Mouse (Mus musculus) gastrocnemius, postnatal 4 days (tissue): Measurements from ENCODE around the gene Cox6a1. TPM values are rescaled to one million over a fixed set of nuclear protein-coding genes. Genes with fewer than 3 reads are reported as not detected.
"Not testable (repeated sequence)": the region's sequence is repeated elsewhere in the genome, so short reads cannot be mapped to it uniquely, and the experiment has no call there.

Experiments used
- DNase-seq, 2 experiments: peaks; one replicate each; pipeline ENCODE4 v3.0.0; 2021 to 2022; ENCODE audit warnings: low spot score in 2 of 2, mixed read lengths in 2 of 2
- long read RNA-seq, 2 experiments: library from polyadenylated mRNA; stranded (forward); transcript quantifications; one replicate each; pipeline ENCODE4 v2.0.0; 2021
- total RNA-seq, 2 experiments: library from RNA; stranded (reverse); gene quantifications; 2 replicates each; pipeline ENCODE4 v1.2.3; 2021

The Cox6a1 gene
- total RNA-seq: 100 to 1,000 TPM; 236 to 243 TPM
- long read RNA-seq, experiment 1, transcript Cox6a1-201 (3 exons, 571 nt): major isoform, 143 of 148 reads
- long read RNA-seq, experiment 1, partial matches to known transcripts: 1 of 148 reads
- long read RNA-seq, experiment 1, other reads (novel, unspliced or antisense): 1 of 148 reads
- long read RNA-seq, experiment 2, transcript Cox6a1-201 (3 exons, 571 nt): major isoform, 143 of 149 reads
- long read RNA-seq, experiment 2, partial matches to known transcripts: 2 of 149 reads
- long read RNA-seq, experiment 2, other reads (novel, unspliced or antisense): 1 of 149 reads

DNA sequence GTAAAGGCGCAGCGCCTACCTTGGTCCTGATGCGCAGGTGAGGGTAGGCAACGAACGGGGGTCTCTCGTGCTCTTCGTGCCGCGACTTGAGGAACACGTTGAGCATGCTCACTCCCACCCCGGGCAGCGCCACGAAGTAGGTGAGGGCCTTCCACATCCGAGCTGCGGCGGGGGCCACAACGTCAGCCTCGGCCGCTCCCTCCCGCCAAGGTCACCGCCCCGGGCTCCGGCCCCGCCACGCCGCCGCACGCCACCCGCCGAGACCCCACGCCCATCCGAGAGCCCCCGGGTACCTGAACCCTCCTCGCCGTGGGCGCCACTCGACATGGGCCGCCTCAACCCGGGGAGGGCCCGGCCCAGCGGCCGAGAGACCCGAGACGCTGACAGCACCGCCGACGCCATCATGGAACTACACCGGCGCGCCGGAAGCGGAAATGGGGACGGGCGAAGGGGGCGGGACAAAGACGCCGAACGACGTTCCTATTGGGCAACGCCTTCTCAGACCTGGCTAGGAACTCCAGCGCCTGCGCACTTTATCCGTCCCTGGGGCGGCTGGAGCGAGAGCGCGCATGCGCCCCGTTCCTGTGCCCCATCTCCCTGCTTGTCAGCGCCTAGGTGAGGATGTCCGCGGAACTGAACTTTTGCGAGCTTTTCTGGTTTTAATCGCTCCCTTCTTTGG is at the start of gene Cox6a1:
TSS of gene Cox6a1 (minus strand) at position 436 of the 679 bp plus-strand sequence.
- DNase-seq: peak; percentile 95 to 98

DNA sequence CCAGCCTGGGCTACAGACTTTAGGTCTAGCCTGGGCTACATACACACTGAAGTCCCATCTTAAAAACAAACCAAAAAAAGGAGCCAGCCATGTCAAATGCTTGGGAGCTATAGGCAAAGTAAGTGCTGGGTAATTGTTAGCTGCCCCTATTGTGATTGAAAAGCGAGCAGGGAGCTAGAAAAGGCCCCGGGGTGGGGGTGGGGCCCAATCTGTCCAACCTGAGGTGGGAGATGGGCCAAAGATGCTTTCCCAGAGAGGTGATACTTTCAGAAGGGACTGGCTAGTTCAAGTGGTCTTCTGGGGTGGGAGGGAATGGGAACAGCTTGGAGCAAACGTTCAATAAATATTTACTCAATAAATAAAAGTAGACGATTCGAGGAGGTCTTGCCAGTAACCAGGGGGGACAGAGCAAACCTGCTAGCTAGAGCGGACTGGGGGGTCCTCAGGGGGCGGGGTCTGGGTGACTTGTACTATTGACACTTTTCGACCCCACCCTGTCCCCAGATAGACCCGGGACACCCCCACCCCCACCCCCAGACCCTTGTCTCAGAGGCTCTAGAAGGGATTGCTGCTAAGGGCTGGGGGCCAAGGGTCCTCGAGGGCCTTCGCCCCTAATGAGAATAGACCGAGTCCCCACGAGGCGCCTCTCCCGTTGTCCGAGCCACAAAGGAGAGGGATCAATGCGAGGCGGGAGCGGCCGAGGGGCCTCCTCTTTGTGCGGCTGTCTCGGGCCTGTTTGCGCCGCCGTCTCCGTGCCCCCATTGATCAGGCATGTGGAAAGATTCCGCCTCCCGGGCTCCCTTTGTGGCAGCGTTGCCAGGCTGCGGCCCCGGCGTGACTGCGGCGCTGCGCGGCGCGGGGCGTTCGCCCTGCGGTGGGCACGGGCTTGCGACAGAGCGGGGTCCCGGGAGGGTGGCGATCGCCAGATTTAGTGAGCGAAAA is 49.3 kb upstream of the Cox6a1 start:
- peak in 1 of 2 experiments; percentile 27 for DNase-seq

- DNase-seq: no peak
Observed at GRCm38 (mm10) chr5:115396654-115397053, 47.9 kb upstream of the Cox6a1 start.

- no peak for DNase-seq
Observed at GRCm38 (mm10) chr5:115394836-115395235, 46.1 kb upstream of the Cox6a1 start.

- DNase-seq: no peak
Observed at GRCm38 (mm10) chr5:115394223-115394622, 45.4 kb upstream of the Cox6a1 start.

DNA sequence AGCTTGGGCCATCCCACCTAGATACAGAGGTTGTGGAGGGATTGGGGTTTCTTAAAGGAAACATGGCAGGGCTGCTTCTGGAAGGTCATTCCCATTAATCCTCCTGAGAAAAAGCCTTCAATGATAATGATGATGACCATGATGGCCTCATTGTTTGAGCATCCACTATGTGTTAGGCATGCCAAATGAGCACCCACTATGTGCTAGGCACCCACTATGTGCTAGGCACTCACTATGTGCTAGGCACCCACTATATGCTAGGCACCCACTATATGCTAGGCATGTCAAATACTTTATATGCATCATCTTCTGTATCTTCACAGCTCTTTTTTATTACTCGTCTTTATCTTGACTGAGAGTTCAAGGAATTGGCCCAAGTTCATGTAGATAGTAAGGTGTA is 44.2 kb upstream of the Cox6a1 start:
- DNase-seq: no peak

DNA sequence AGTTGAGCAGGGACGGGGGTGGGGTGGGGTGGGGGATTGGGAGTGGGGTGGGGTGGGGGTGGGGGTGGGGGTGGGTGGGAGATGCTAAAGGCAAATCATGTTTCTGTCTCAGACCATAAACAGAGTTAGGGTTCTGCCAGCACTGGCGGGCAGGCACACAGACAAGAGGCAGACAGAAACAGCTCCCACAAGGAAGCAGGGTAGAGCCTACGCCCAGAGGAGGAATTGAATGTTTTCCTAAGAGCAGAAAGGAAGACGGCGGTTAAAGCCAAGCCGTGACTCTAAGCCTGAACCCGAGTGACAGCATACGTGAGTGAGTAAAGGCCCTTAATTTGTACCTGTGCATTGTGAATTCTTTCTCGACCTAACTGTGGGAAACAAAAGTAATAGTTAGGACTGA is 43.2 kb upstream of the Cox6a1 start:
- DNase-seq: no peak

DNA sequence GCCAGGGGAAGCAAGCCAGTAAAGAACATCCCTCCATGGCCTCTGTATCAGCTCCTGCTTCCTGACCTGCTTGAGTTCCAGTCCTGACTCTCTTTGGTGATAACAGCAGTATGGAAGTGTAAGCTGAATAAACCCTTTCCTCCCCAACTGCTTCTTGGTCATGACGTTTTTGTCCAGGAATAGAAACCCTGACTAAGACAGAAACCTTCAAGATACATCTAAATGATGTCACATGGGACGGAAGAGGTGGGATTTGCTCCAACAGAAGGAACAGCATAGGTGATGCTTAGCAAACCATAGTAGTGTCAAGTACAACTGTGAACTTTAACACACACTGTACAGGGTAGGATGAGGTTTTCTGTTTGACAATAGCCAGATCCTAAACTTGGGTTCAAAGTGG is 30.1 kb upstream of the Cox6a1 start:
- DNase-seq: not testable (repeated sequence)

DNA sequence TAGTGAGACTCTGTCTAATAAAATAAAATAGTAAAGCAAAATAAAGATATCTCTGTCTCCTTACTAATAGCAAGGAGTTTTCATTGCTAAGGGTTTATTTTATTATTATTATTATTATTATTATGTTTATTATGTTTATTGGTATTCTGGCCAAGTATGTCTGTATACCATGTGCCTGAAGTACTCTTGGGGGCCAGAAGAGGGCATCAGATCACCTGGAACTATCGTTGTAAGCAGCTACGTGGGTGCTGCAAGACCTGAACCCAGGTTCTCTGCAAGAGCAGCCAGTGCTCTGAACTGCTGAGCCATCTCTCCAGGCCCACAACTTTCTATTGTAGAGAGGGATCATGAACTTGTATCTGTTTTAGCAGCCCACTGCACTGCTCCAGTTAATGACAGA is 26.7 kb upstream of the Cox6a1 start:
- no peak for DNase-seq

GRCm38 (mm10) chr5:115374204-115374820 is 25.5 kb upstream of the Cox6a1 start:
- DNase-seq: no peak

GRCm38 (mm10) chr5:115373441-115374203 is 24.8 kb upstream of the Cox6a1 start:
- DNase-seq: no peak

- DNase-seq: no peak
Observed at GRCm38 (mm10) chr5:115371736-115372135, 23.0 kb upstream of the Cox6a1 start.

DNA sequence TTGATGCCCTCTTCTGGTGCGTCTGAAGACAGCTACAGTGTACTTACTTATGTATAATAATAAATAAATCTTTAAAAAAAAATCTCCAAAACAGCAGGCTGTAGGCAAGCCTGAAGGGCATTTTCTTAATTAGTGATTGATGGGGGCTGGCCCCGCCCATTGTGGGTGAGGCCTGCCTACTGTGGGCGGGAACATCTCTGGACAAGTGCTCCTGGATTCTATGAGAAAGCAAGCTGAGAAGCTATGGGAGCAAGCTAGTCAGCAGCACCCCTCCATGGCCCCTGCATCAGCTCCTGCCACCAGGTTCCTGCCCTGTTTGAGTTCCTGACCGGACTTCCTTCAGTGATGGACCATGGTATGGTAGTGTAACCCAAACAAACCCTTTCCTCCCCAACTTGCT is 16.0 kb upstream of the Cox6a1 start:
- DNase-seq: no peak

DNA sequence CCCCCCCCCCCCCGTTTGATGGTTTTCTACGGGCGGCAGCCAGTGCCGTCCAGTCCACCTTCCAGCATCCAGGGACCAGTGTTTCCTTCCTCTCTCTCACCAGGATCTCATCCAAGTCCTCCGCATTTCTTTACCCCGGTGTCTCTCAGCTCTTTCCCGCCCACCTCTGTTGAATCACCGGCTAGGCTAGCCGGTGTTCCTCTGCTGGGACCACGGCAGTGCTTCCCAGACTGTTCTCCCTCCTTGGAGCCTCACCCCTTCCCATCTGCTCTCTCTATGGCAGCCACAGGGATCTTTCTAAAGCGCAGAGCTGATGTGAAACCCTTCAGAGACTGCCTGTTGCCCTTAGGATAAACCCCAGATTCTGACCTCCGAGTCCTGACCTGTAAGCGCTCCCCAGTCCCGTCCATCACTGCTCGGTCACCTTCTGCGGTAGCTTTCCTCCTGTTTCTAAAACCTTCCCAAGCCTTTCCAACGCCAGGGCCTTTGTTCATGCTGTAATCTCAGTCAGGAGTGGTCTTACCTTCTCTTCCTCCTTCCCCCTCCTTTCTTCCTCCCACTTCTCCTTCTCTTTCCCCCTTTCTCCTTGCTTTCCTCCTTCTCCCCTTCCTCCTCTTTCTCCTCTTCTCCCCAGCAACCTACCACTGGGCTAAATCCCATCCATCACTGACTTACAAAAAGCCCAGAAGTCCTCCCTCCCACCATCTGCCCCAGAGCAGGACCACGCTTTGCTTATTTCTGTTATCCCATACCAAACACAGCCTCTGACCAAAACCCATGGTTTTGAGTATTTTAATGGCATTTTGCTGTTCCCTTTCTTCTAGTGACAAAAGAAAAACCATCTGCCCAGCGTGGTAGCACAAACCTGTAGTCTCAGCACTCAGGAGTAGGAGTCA is 14.3 kb upstream of the Cox6a1 start:
- DNase-seq: no peak

DNA sequence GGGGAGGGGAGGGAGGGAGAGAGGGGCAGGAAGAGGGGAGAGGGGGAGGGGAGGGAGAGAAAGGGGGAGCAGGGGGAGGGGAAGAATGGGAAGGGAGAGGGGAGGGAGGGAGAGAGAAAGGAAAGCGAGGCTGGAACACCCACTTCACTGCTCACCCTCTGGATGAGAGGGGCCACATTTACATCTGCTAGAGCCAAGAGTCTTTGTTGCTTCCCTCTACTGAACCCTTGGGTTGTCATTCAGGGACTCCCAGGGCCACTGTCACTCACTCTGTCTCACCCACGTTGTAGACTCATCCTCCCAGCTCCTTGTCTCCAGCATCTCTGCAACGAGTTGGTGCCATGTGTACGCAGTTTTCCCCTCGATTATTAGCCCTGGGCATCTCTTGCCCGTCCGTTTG is 13.4 kb upstream of the Cox6a1 start:
- no peak for DNase-seq

GRCm38 (mm10) chr5:115359851-115360372 is 11.1 kb upstream of the Cox6a1 start:
- no peak for DNase-seq

DNA sequence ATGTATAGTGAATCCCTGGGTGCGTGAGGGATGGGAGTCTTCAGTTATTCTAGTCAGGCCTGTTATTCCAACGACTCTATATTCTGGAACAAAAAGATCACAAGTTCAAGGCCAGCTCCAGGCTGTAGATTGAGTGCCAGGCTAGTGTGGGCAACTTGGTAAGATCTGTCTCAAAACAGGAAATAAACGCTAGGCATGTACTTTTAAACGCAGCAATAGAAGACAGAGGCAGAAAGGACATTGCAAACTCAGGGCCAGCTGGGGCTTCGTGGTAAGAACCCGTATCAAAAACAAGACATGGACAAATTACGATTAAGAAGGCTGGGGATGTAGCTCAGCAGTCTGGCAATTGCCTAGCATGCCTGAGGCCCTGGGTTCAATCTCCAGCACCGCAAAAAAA is 10.7 kb upstream of the Cox6a1 start:
- DNase-seq: no peak

- DNase-seq: peak; percentile 85 to 86
Observed at GRCm38 (mm10) chr5:115358872-115359271, 10.1 kb upstream of the Cox6a1 start.

GRCm38 (mm10) chr5:115355070-115355469 is 6.3 kb upstream of the Cox6a1 start:
- no peak for DNase-seq
